Mouse (Mus musculus): ENCODE data around the gene Tmem158. TPM values are rescaled to one million over a fixed set of nuclear protein-coding genes. Genes with fewer than 3 reads are reported as not detected.

The Tmem158 gene
- polyA plus RNA-seq, 1 experiment from 2014 or later: 8.7 TPM

- DNase-seq (ENCODE audit: low spot score): no peak
Measured at GRCm38 (mm10) chr9:123247992-123248391, 12.6 kb downstream of the Tmem158 start.

- DNase-seq (ENCODE audit: low spot score): no peak
Measured at GRCm38 (mm10) chr9:123245146-123245545, 15.4 kb downstream of the Tmem158 start.

GRCm38 (mm10) chr9:123243988-123244387 is 16.6 kb downstream of the Tmem158 start:
- no peak for DNase-seq (ENCODE audit: low spot score)

GRCm38 (mm10) chr9:123241191-123241590 is 19.4 kb downstream of the Tmem158 start:
- DNase-seq (ENCODE audit: low spot score): no peak

- no peak for DNase-seq (ENCODE audit: low spot score)
Measured at GRCm38 (mm10) chr9:123240751-123241150, 19.8 kb downstream of the Tmem158 start.

GRCm38 (mm10) chr9:123240271-123240670 is 20.3 kb downstream of the Tmem158 start:
- DNase-seq (ENCODE audit: low spot score): peak; percentile 5

- DNase-seq (ENCODE audit: low spot score): no peak
Measured at GRCm38 (mm10) chr9:123239651-123240050, 20.9 kb downstream of the Tmem158 start.

- DNase-seq (ENCODE audit: low spot score): no peak
Measured at GRCm38 (mm10) chr9:123238256-123239045, 22.1 kb downstream of the Tmem158 start.

GRCm38 (mm10) chr9:123237739-123238138 is 22.8 kb downstream of the Tmem158 start:
- no peak for DNase-seq (ENCODE audit: low spot score)

GRCm38 (mm10) chr9:123235621-123236020 is 24.9 kb downstream of the Tmem158 start:
- no peak for DNase-seq (ENCODE audit: low spot score)

- no peak for DNase-seq (ENCODE audit: low spot score)
Measured at GRCm38 (mm10) chr9:123229826-123230225, 30.7 kb downstream of the Tmem158 start.

GRCm38 (mm10) chr9:123228671-123229070 is 31.9 kb downstream of the Tmem158 start:
- no peak for DNase-seq (ENCODE audit: low spot score)

- no peak for DNase-seq (ENCODE audit: low spot score)
Measured at GRCm38 (mm10) chr9:123227106-123227750, 33.3 kb downstream of the Tmem158 start.

GRCm38 (mm10) chr9:123224863-123225431 is 35.6 kb downstream of the Tmem158 start:
- DNase-seq (ENCODE audit: low spot score): no peak

- no peak for DNase-seq (ENCODE audit: low spot score)
Measured at GRCm38 (mm10) chr9:123219826-123220225, 40.7 kb downstream of the Tmem158 start.

GRCm38 (mm10) chr9:123215621-123216440 is 44.7 kb downstream of the Tmem158 start, which contains the start of gene Cdcp1:
Cdcp1 (minus strand) TSS chr9:123216038.
- no peak for DNase-seq (ENCODE audit: low spot score)

GRCm38 (mm10) chr9:123213371-123213770 is 47.2 kb downstream of the Tmem158 start:
- no peak for DNase-seq (ENCODE audit: low spot score)

All from thymus, postnatal 0 days (tissue).